Mouse (Mus musculus) testis, adult 2 months (tissue): ENCODE results near the gene Zbtb16.

Experiments
- CTCF ChIP-seq: fragments of 200-500 bp; IDR thresholded peaks from 2 replicates; pipeline ENCODE4 v1.5.1; 2012; ENCODE audit warnings: low read depth, mild to moderate bottlenecking, inconsistent platforms, low read length, moderate library complexity; ENCODE audit not compliant: control insufficient read depth, insufficient read depth, insufficient replicate concordance
- POLR2A ChIP-seq: fragments of 200-500 bp; IDR thresholded peaks from 2 replicates; pipeline ENCODE4 v1.6.1; 2012; ENCODE audit warnings: low read depth, mild to moderate bottlenecking, inconsistent platforms, low read length, moderate library complexity; ENCODE audit not compliant: control insufficient read depth

DNA sequence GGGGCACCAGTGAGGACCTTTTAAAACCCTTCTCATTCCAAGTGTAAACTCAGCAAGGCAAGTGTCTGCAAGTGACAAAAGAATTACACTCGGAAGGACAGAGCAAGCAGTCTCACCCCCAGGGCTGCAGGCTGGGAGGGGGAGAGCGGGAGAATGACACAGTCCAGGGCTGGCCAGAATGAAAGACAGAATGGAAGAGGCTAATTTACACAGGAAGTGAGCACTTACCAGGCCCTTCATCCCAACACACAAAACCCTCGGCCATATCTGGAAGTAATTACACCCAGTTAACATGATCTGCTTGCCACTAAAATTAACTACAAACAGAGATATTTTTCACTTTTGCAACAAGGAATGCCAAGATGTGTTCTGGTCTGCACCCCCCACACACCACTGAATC, 15.2 kb downstream of the Zbtb16 start:
- TF ChIP-seq POLR2A (no peak), CTCF (no peak)
